Mouse (Mus musculus) erythroblast, embryonic 14.5 days (primary cell): ENCODE results near the gene Pik3ip1.

ENCODE experiments used
- GATA1 ChIP-seq: IDR thresholded peaks from 2 replicates; pipeline ENCODE4 v1.6.1; 2012; ENCODE audit warnings: low read length, inconsistent platforms, mixed read lengths
- TAL1 ChIP-seq: IDR thresholded peaks from 3 replicates; pipeline ENCODE4 v1.6.1; 2012; ENCODE audit warnings: low read length, inconsistent platforms, mixed read lengths

- TF ChIP-seq GATA1 (no peak), TAL1 (no peak)
Observed at GRCm38 (mm10) chr11:3352131-3352530, 21.9 kb downstream of the Pik3ip1 start.
